Mouse (Mus musculus) cortical plate, adult 2 months (tissue): ENCODE data around the gene Mocs3.

Source experiments
- CTCF ChIP-seq: fragments of 200-500 bp; IDR thresholded peaks from 2 replicates; pipeline ENCODE4 v1.5.1; 2011; ENCODE audit warnings: mild to moderate bottlenecking, control low read depth, low read length; ENCODE audit not compliant: insufficient read depth; ENCODE audit errors: extremely low read depth
- POLR2A ChIP-seq: fragments of 200-500 bp; IDR thresholded peaks from 2 replicates; pipeline ENCODE4 v1.6.1; 2011; ENCODE audit warnings: mild to moderate bottlenecking, low read length, control low read depth; ENCODE audit not compliant: insufficient read depth; ENCODE audit errors: extremely low read depth

DNA sequence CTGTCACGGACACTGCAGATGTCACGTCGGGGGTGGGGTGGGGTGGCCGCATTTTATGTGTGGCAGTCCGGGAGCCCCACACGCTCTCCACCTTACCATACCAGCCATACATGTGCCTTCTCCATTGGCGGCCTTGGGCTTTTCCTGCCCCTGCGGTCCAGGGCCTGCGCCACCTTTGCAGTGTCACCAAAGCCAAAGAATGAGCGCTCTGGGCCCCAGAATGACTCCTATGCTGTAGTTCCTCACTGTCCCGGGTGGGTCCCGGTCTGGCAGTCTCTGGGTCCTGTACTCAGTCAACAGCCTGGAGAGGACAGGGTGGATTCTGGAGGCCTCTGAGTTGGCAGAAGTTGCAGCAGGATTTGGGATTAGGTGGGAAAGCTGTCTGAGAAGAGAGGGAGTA, 51.2 kb downstream of the Mocs3 start, which contains the start of gene Kcng1:
- TF ChIP-seq CTCF (no peak), POLR2A (no peak)
